In genomic region chr4:46374455-46374854, GRCm38 (mm10) we compare ENCODE assay signal across 8 mouse cellular contexts. TPM values are rescaled to one million over a fixed set of nuclear protein-coding genes. Genes with fewer than 3 reads are reported as not detected.
DNase-seq lines count a peak whose midpoint lies in the region; ATAC-seq and TF ChIP-seq lines count a peak whose summit lies in the region.

No protein-coding gene starts in this region.

- peak overlapping the region; percentile 53 for H3K4me3 ChIP-seq in layer of hippocampus, adult 2 months
- no peak overlapping the region for H3K4me3 ChIP-seq in G1E (ENCODE audit: low read depth, low read length)
- peak overlapping the region; percentile 40 for H3K4me3 ChIP-seq in embryonic facial prominence, embryonic 13.5 days
- peak overlapping the region; percentile 34 for H3K4me3 ChIP-seq in hindbrain, postnatal 0 days (ENCODE audit: low read length)
- H3K4me3 ChIP-seq in lung, embryonic 15.5 days: peak overlapping the region; percentile 33; the same call in 1 of the 2 replicates
- H3K4me3 ChIP-seq in stomach, embryonic 15.5 days (replicated peaks): peak overlapping the region; percentile 36; the same call in 1 of the 2 replicates

- peak in 1 of 2 experiments; percentile 29 for DNase-seq in layer of hippocampus, adult 2 months (ENCODE audit: low spot score in 2 of 2)
- no peak for DNase-seq in layer of hippocampus, postnatal 14 days (ENCODE audit: low spot score in 2 of 2)
- DNase-seq in G1E (ENCODE audit: low spot score): no peak
- DNase-seq in hindbrain, postnatal 0 days (ENCODE audit: low spot score): peak; percentile 16

- peaks cover 14% of the 10 kb centered on the region; the same call in 1 of the 2 replicates for H3K27me3 ChIP-seq in G1E (ENCODE audit: insufficient read depth, low read length)
- 0 out of 2 replicates have a peak, but pooled peaks cover 3% of the 10 kb centered on the region for H3K27me3 ChIP-seq in embryonic facial prominence, embryonic 13.5 days
- no peaks in the 10 kb centered on the region for H3K27me3 ChIP-seq in hindbrain, postnatal 0 days (ENCODE audit: insufficient read depth, low read length)
- H3K27me3 ChIP-seq in lung, embryonic 15.5 days: no peaks in the 10 kb centered on the region
- no peaks in the 10 kb centered on the region; the same call in 1 of the 2 replicates for H3K27me3 ChIP-seq in stomach, embryonic 15.5 days (replicated peaks)

- peak overlapping the region; percentile 69 for H3K27ac ChIP-seq in layer of hippocampus, adult 2 months
- H3K27ac ChIP-seq in embryonic facial prominence, embryonic 13.5 days: no peak overlapping the region
- no peak overlapping the region for H3K27ac ChIP-seq in hindbrain, postnatal 0 days
- no peak overlapping the region for H3K27ac ChIP-seq in lung, embryonic 15.5 days
- no peak overlapping the region for H3K27ac ChIP-seq in stomach, embryonic 15.5 days

- peak overlapping the region; percentile 65 for H3K4me2 ChIP-seq in embryonic facial prominence, embryonic 13.5 days
- peak overlapping the region; percentile 64 for H3K4me2 ChIP-seq in hindbrain, postnatal 0 days (ENCODE audit: low read depth, low read length)
- H3K4me2 ChIP-seq in lung, embryonic 15.5 days: peak overlapping the region; percentile 64
- H3K4me2 ChIP-seq in stomach, embryonic 15.5 days: peak overlapping the region; percentile 66

- peaks cover 14% of the 10 kb centered on the region for H3K4me1 ChIP-seq in G1E (ENCODE audit: insufficient read depth, low read depth, low read length)
- H3K4me1 ChIP-seq in embryonic facial prominence, embryonic 13.5 days: 0 out of 2 replicates have a peak, but pooled peaks cover 5% of the 10 kb centered on the region
- H3K4me1 ChIP-seq in hindbrain, postnatal 0 days (ENCODE audit: insufficient read depth, low read length): peaks cover 6% of the 10 kb centered on the region; the same call in 1 of the 2 replicates
- H3K4me1 ChIP-seq in lung, embryonic 15.5 days: peaks cover 10% of the 10 kb centered on the region
- 0 out of 2 replicates have a peak, but pooled peaks cover 3% of the 10 kb centered on the region for H3K4me1 ChIP-seq in stomach, embryonic 15.5 days

- peaks cover 51% of the 10 kb centered on the region for H3K36me3 ChIP-seq in G1E (replicated peaks)
- peaks cover 29% of the 10 kb centered on the region for H3K36me3 ChIP-seq in embryonic facial prominence, embryonic 13.5 days
- H3K36me3 ChIP-seq in hindbrain, postnatal 0 days (ENCODE audit: insufficient read depth, low read length): peaks cover 4% of the 10 kb centered on the region; the same call in 1 of the 2 replicates
- H3K36me3 ChIP-seq in lung, embryonic 15.5 days: peaks cover 23% of the 10 kb centered on the region
- peaks cover 18% of the 10 kb centered on the region for H3K36me3 ChIP-seq in stomach, embryonic 15.5 days

- TF ChIP-seq CTCF in layer of hippocampus, adult 2 months (conservative IDR thresholded peaks at IDR 0.05): peak; percentile 66
- TF ChIP-seq CTCF in G1E (IDR thresholded peaks at IDR 0.05; ENCODE audit: low read depth, low read length): peak; percentile 46
- peak; percentile 67 for TF ChIP-seq CTCF in hindbrain, postnatal 0 days (IDR thresholded peaks at IDR 0.05; ENCODE audit: low read depth)

- 59% methylated on average over 6 of the region's 6 CpGs for WGBS in embryonic facial prominence, embryonic 13.5 days
- 56% methylated on average over 6 of the region's 6 CpGs for WGBS in hindbrain, postnatal 0 days
- 50% methylated on average over 6 of the region's 6 CpGs for WGBS in lung, embryonic 15.5 days
- 60% methylated on average over 6 of the region's 6 CpGs for WGBS in stomach, embryonic 15.5 days

- no peaks in the 10 kb centered on the region for H3K9me3 ChIP-seq in G1E (replicated peaks)
- H3K9me3 ChIP-seq in embryonic facial prominence, embryonic 13.5 days: no peaks in the 10 kb centered on the region
- H3K9me3 ChIP-seq in hindbrain, postnatal 0 days (ENCODE audit: low read length): no peaks in the 10 kb centered on the region
- no peaks in the 10 kb centered on the region for H3K9me3 ChIP-seq in lung, embryonic 15.5 days
- no peaks in the 10 kb centered on the region for H3K9me3 ChIP-seq in stomach, embryonic 15.5 days

- ATAC-seq in G1E (ENCODE audit: extremely low read depth, insufficient number of reproducible peaks, low FRiP score, poor library complexity, severe bottlenecking): no peak
- ATAC-seq in embryonic facial prominence, embryonic 13.5 days (ENCODE audit: insufficient number of reproducible peaks, insufficient read depth, low FRiP score, low TSS enrichment, low read depth): no peak
- ATAC-seq in hindbrain, postnatal 0 days: no peak
- no peak for ATAC-seq in lung, embryonic 15.5 days (ENCODE audit: borderline replicate concordance, extremely low read depth, low FRiP score, low TSS enrichment)
- ATAC-seq in stomach, embryonic 15.5 days (ENCODE audit: insufficient read depth, low FRiP score, low read depth): no peak
- no peak for ATAC-seq in inflammation-experienced regulatory T-cells, adult 6 months

- H3K9ac ChIP-seq in embryonic facial prominence, embryonic 13.5 days: peak overlapping the region; percentile 11
- no peak overlapping the region for H3K9ac ChIP-seq in hindbrain, postnatal 0 days (replicated peaks; ENCODE audit: low read length)
- no peak overlapping the region for H3K9ac ChIP-seq in lung, embryonic 15.5 days
- no peak overlapping the region for H3K9ac ChIP-seq in stomach, embryonic 15.5 days

RNA-seq across cellular contexts. Expression of gene Trmo, which starts 14.8 kb away (rescaled TPM):
- 1 to 10 TPM; 4.6 to 4.8 TPM for total RNA-seq in layer of hippocampus, adult 2 months (2021)
- total RNA-seq in layer of hippocampus, postnatal 14 days (2021): 1 to 10 TPM; 3.3 to 4.2 TPM
- 7.1 and 12.9 TPM in 2 replicates for total RNA-seq in G1E (2014; fragmentation: Nextera tagmentation)
- 17.9 and 20.4 TPM in 2 replicates for total RNA-seq in G1E (2017)
- 2.9 and 4.2 TPM in 2 replicates for polyA plus RNA-seq in G1E (2012)
- 8.3 and 9.3 TPM in 2 replicates for polyA plus RNA-seq in embryonic facial prominence, embryonic 13.5 days (2015; fragmentation: Nextera tagmentation; extraction: Ambion mirVana)
- 8.2 and 9.2 TPM in 2 replicates for total RNA-seq in hindbrain, postnatal 0 days (2014; rRNA removed)
- 3.9 and 5.6 TPM in 2 replicates for polyA plus RNA-seq in hindbrain, postnatal 0 days (2015; fragmentation: Nextera tagmentation; extraction: Ambion mirVana)
- 10.0 and 11.2 TPM in 2 replicates for polyA plus RNA-seq in lung, embryonic 15.5 days (2015; fragmentation: Nextera tagmentation; extraction: Ambion mirVana)
- 10.0 and 10.3 TPM in 2 replicates for polyA plus RNA-seq in stomach, embryonic 15.5 days (2015; fragmentation: Nextera tagmentation; extraction: Ambion mirVana)
- 10 to 100 TPM in 2 of 3 experiments, 1 to 10 TPM in 1; 8.1 to 18.0 (median 15.4) TPM for polyA plus RNA-seq in inflammation-experienced regulatory T-cells, adult 6 months (2017; shearing (Covaris generic))

RNA-seq across cellular contexts. Expression of gene Foxe1, which starts 31.0 kb away (rescaled TPM):
- not detected for total RNA-seq in layer of hippocampus, adult 2 months (2021)
- total RNA-seq in layer of hippocampus, postnatal 14 days (2021): not detected
- total RNA-seq in G1E (2014; fragmentation: Nextera tagmentation) (not detected in 2 replicates), G1E (2017) (not detected in 2 replicates)
- polyA plus RNA-seq in G1E (2012): not detected in 2 replicates
- polyA plus RNA-seq in embryonic facial prominence, embryonic 13.5 days (2015; fragmentation: Nextera tagmentation; extraction: Ambion mirVana): 0.81 and 0.91 TPM in 2 replicates
- total RNA-seq in hindbrain, postnatal 0 days (2014; rRNA removed): not detected in 2 replicates
- polyA plus RNA-seq in hindbrain, postnatal 0 days (2015; fragmentation: Nextera tagmentation; extraction: Ambion mirVana): not detected in 2 replicates
- polyA plus RNA-seq in lung, embryonic 15.5 days (2015; fragmentation: Nextera tagmentation; extraction: Ambion mirVana): 0.05 TPM in 1 of 2 replicates, not detected in the other
- polyA plus RNA-seq in stomach, embryonic 15.5 days (2015; fragmentation: Nextera tagmentation; extraction: Ambion mirVana): 0.54 and 0.71 TPM in 2 replicates
- not detected for polyA plus RNA-seq in inflammation-experienced regulatory T-cells, adult 6 months (2017; shearing (Covaris generic))

RNA-seq across cellular contexts. Expression of gene Hemgn, which starts 38.9 kb away (rescaled TPM):
- total RNA-seq in layer of hippocampus, adult 2 months (2021): not detected
- total RNA-seq in layer of hippocampus, postnatal 14 days (2021): not detected
- total RNA-seq in G1E (2014; fragmentation: Nextera tagmentation) (39.3 and 132 TPM in 2 replicates), G1E (2017) (20.9 and 24.3 TPM in 2 replicates)
- polyA plus RNA-seq in G1E (2012): 5.8 and 6.3 TPM in 2 replicates
- 0.87 and 4.4 TPM in 2 replicates for polyA plus RNA-seq in embryonic facial prominence, embryonic 13.5 days (2015; fragmentation: Nextera tagmentation; extraction: Ambion mirVana)
- total RNA-seq in hindbrain, postnatal 0 days (2014; rRNA removed): not detected in 2 replicates
- polyA plus RNA-seq in hindbrain, postnatal 0 days (2015; fragmentation: Nextera tagmentation; extraction: Ambion mirVana): not detected in 2 replicates
- polyA plus RNA-seq in lung, embryonic 15.5 days (2015; fragmentation: Nextera tagmentation; extraction: Ambion mirVana): 1.2 and 2.5 TPM in 2 replicates
- polyA plus RNA-seq in stomach, embryonic 15.5 days (2015; fragmentation: Nextera tagmentation; extraction: Ambion mirVana): 13.2 and 31.5 TPM in 2 replicates
- polyA plus RNA-seq in inflammation-experienced regulatory T-cells, adult 6 months (2017; shearing (Covaris generic)): under 1 TPM in 2 of 3 experiments, not detected in 1; 0.15 to 0.32 TPM
